ENCODE assay signal across 8 mouse cellular contexts in genomic region chr2:30171997-30172382, GRCm38 (mm10). TPM values are rescaled to one million over a fixed set of nuclear protein-coding genes. Genes with fewer than 3 reads are reported as not detected.
A peak's percentile ranks its signal among the peaks of the same experiment; 100 is the strongest.
DNase-seq lines count a peak whose midpoint lies in the region; ATAC-seq and TF ChIP-seq lines count a peak whose summit lies in the region.

No protein-coding gene starts in this region.

- no peaks in the 10 kb centered on the region for H3K27me3 ChIP-seq in heart, embryonic 13.5 days (replicated peaks)
- no peaks in the 10 kb centered on the region for H3K27me3 ChIP-seq in G1E (ENCODE audit: insufficient read depth, low read length)
- no peaks in the 10 kb centered on the region for H3K27me3 ChIP-seq in forebrain, embryonic 15.5 days

- H3K36me3 ChIP-seq in heart, embryonic 13.5 days, result peaks cover 47% of the 10 kb centered on the region
- H3K36me3 ChIP-seq in G1E (replicated peaks) (peaks cover 53% of the 10 kb centered on the region), macrophage (ENCODE audit: inconsistent target) (peaks cover 31% of the 10 kb centered on the region; the same call in 1 of the 2 replicates)
- peaks cover 35% of the 10 kb centered on the region for H3K36me3 ChIP-seq in forebrain, embryonic 15.5 days

- 1% methylated on average over 19 of the region's 19 CpGs for WGBS in heart, embryonic 13.5 days
- WGBS in forebrain, embryonic 15.5 days, result under 1% methylated on average over 19 of the region's 19 CpGs
- 4% methylated on average over 19 of the region's 19 CpGs for WGBS in macrophage (ENCODE audit: missing documents)

- H3K9ac ChIP-seq in heart, embryonic 13.5 days, result peak overlapping the region; percentile 89
- peak overlapping the region; percentile 67 for H3K9ac ChIP-seq in forebrain, embryonic 15.5 days (replicated peaks)

- no peak for DNase-seq in heart, adult 11 months
- DNase-seq in G1E (ENCODE audit: low spot score), result peak; percentile 51
- no peak for DNase-seq in ovary, postnatal 10 days (ENCODE audit: low spot score)
- DNase-seq in urinary bladder, postnatal 36 days (ENCODE audit: low spot score in 2 of 2), result no peak
- DNase-seq in right cerebral cortex, postnatal 25 days, result no peak

- no peak for ATAC-seq in heart, embryonic 13.5 days (ENCODE audit: extremely low read depth, insufficient number of reproducible peaks, low FRiP score, low TSS enrichment)
- ATAC-seq in G1E (ENCODE audit: extremely low read depth, insufficient number of reproducible peaks, low FRiP score, poor library complexity, severe bottlenecking), result no peak
- ATAC-seq in forebrain, embryonic 15.5 days (replicated peaks), result peak; percentile 30; the same call in 1 of the 2 replicates

- no peak for TF ChIP-seq CTCF in G1E (IDR thresholded peaks at IDR 0.05; ENCODE audit: low read depth, low read length)

- peaks cover 9% of the 10 kb centered on the region; the same call in 1 of the 2 replicates for H3K9me3 ChIP-seq in heart, embryonic 13.5 days
- peaks cover 21% of the 10 kb centered on the region for H3K9me3 ChIP-seq in G1E (replicated peaks)
- no peaks in the 10 kb centered on the region for H3K9me3 ChIP-seq in forebrain, embryonic 15.5 days

- peak overlapping the region; percentile 93 for H3K4me2 ChIP-seq in heart, embryonic 13.5 days
- H3K4me2 ChIP-seq in forebrain, embryonic 15.5 days (replicated peaks), result peak overlapping the region; percentile 93

- peak overlapping the region; percentile 70 for H3K4me3 ChIP-seq in heart, embryonic 13.5 days
- H3K4me3 ChIP-seq in G1E (ENCODE audit: low read depth, low read length), result peak overlapping the region; percentile 80
- peak overlapping the region; percentile 61 for H3K4me3 ChIP-seq in forebrain, embryonic 15.5 days
- H3K4me3 ChIP-seq in macrophage (ENCODE audit: inconsistent target), result peak overlapping the region; percentile 25

- H3K4me1 ChIP-seq in heart, embryonic 13.5 days, result peaks cover 18% of the 10 kb centered on the region
- peaks cover 56% of the 10 kb centered on the region for H3K4me1 ChIP-seq in G1E (ENCODE audit: insufficient read depth, low read depth, low read length)
- H3K4me1 ChIP-seq in forebrain, embryonic 15.5 days, result peaks cover 17% of the 10 kb centered on the region

- H3K79me2 ChIP-seq in macrophage (ENCODE audit: inconsistent target), result no peaks in the 10 kb centered on the region

- H3K27ac ChIP-seq in heart, embryonic 13.5 days (replicated peaks), result peak overlapping the region; percentile 95
- H3K27ac ChIP-seq in forebrain, embryonic 15.5 days (replicated peaks), result peak overlapping the region; percentile 86
- no peak overlapping the region for H3K27ac ChIP-seq in macrophage

RNA-seq across cellular contexts. Expression of gene Endog, which starts 0.7 kb away (rescaled TPM):
- 30.4 and 30.6 TPM in 2 replicates for polyA plus RNA-seq in heart, embryonic 13.5 days (2015; fragmentation: Nextera tagmentation; extraction: Ambion mirVana)
- total RNA-seq in G1E (2014; fragmentation: Nextera tagmentation), result 1.1 and 2.4 TPM in 2 replicates
- total RNA-seq in G1E (2017), result 7.8 and 8.3 TPM in 2 replicates
- 36.0 and 43.2 TPM in 2 replicates for polyA plus RNA-seq in G1E (2012)
- polyA plus RNA-seq in forebrain, embryonic 15.5 days (2015; fragmentation: Nextera tagmentation; extraction: Ambion mirVana), result 13.6 and 14.7 TPM in 2 replicates
- 1 to 10 TPM in 12 of 26 experiments, under 1 TPM in 4, not detected in 10; 0.71 to 4.0 (median 1.4) TPM for total RNA-seq in macrophage (2018; cell fraction: chromatin; rRNA removed)
- 1 to 10 TPM; 3.0 to 7.5 (median 5.0) TPM for total RNA-seq in macrophage (2018; cell fraction: cytosol; rRNA removed)
- 1 to 10 TPM in 17 of 26 experiments, under 1 TPM in 7, not detected in 2; 0.60 to 5.1 (median 1.8) TPM for total RNA-seq in macrophage (2018; cell fraction: nucleus; rRNA removed)
- polyA plus RNA-seq in macrophage (2018), result 1.2 to 5.8 TPM (median 3.8 TPM) in 3 replicates

RNA-seq across cellular contexts. Expression of gene Spout1, which starts 6.3 kb away (rescaled TPM):
- 33.6 TPM in 2 replicates for polyA plus RNA-seq in heart, embryonic 13.5 days (2015; fragmentation: Nextera tagmentation; extraction: Ambion mirVana)
- total RNA-seq in G1E (2014; fragmentation: Nextera tagmentation) (20.3 and 24.2 TPM in 2 replicates), G1E (2017) (24.6 and 27.0 TPM in 2 replicates)
- polyA plus RNA-seq in G1E (2012) (51.3 and 57.0 TPM in 2 replicates), macrophage (2018) (15.1 to 33.4 TPM (median 17.6 TPM) in 3 replicates)
- 62.4 and 63.3 TPM in 2 replicates for polyA plus RNA-seq in forebrain, embryonic 15.5 days (2015; fragmentation: Nextera tagmentation; extraction: Ambion mirVana)
- total RNA-seq in macrophage (2018; cell fraction: chromatin; rRNA removed), result 10 to 100 TPM in 19 of 26 experiments, 1 to 10 TPM in 7; 4.9 to 43.0 (median 22.3) TPM
- total RNA-seq in macrophage (2018; cell fraction: cytosol; rRNA removed), result 10 to 100 TPM; 11.3 to 31.1 (median 20.5) TPM
- total RNA-seq in macrophage (2018; cell fraction: nucleus; rRNA removed), result 10 to 100 TPM in 16 of 26 experiments, 1 to 10 TPM in 10; 4.4 to 32.8 (median 13.7) TPM

RNA-seq across cellular contexts. Expression of gene Kyat1, which starts 33.7 kb away (rescaled TPM):
- polyA plus RNA-seq in heart, embryonic 13.5 days (2015; fragmentation: Nextera tagmentation; extraction: Ambion mirVana), result 16.3 and 17.2 TPM in 2 replicates
- total RNA-seq in G1E (2014; fragmentation: Nextera tagmentation), result 10.6 and 12.3 TPM in 2 replicates
- 10.0 and 12.3 TPM in 2 replicates for total RNA-seq in G1E (2017)
- 4.7 and 13.7 TPM in 2 replicates for polyA plus RNA-seq in G1E (2012)
- polyA plus RNA-seq in forebrain, embryonic 15.5 days (2015; fragmentation: Nextera tagmentation; extraction: Ambion mirVana), result 14.3 and 15.7 TPM in 2 replicates
- total RNA-seq in macrophage (2018; cell fraction: chromatin; rRNA removed), result 10 to 100 TPM in 6 of 26 experiments, 1 to 10 TPM in 19, under 1 TPM in 1; 0.95 to 13.2 (median 6.1) TPM
- total RNA-seq in macrophage (2018; cell fraction: cytosol; rRNA removed), result 1 to 10 TPM; 1.0 to 3.9 (median 2.2) TPM
- total RNA-seq in macrophage (2018; cell fraction: nucleus; rRNA removed), result 10 to 100 TPM in 3 of 26 experiments, 1 to 10 TPM in 22, under 1 TPM in 1; 0.59 to 13.7 (median 2.9) TPM
- 1.5 to 4.5 TPM (median 3.0 TPM) in 3 replicates for polyA plus RNA-seq in macrophage (2018)

RNA-seq across cellular contexts. Expression of gene Tbc1d13, which starts 38.4 kb away (rescaled TPM):
- polyA plus RNA-seq in heart, embryonic 13.5 days (2015; fragmentation: Nextera tagmentation; extraction: Ambion mirVana), result 5.1 and 5.5 TPM in 2 replicates
- total RNA-seq in G1E (2014; fragmentation: Nextera tagmentation), result 30.2 and 38.6 TPM in 2 replicates
- total RNA-seq in G1E (2017), result 38.0 and 38.5 TPM in 2 replicates
- polyA plus RNA-seq in G1E (2012), result 24.5 and 25.2 TPM in 2 replicates
- 9.7 and 10.9 TPM in 2 replicates for polyA plus RNA-seq in forebrain, embryonic 15.5 days (2015; fragmentation: Nextera tagmentation; extraction: Ambion mirVana)
- total RNA-seq in macrophage (2018; cell fraction: chromatin; rRNA removed), result 100 to 1,000 TPM in 21 of 26 experiments, 10 to 100 TPM in 5; 54.1 to 618 (median 298) TPM
- total RNA-seq in macrophage (2018; cell fraction: cytosol; rRNA removed), result 100 to 1,000 TPM in 22 of 26 experiments, 10 to 100 TPM in 4; 77.7 to 267 (median 143) TPM
- total RNA-seq in macrophage (2018; cell fraction: nucleus; rRNA removed), result 100 to 1,000 TPM in 21 of 26 experiments, 10 to 100 TPM in 5; 46.8 to 407 (median 237) TPM
- polyA plus RNA-seq in macrophage (2018), result 79.6 to 115 TPM (median 108 TPM) in 3 replicates

RNA-seq across cellular contexts. Expression of gene Zer1, which starts 47.6 kb away (rescaled TPM):
- polyA plus RNA-seq in heart, embryonic 13.5 days (2015; fragmentation: Nextera tagmentation; extraction: Ambion mirVana), result 5.6 and 6.3 TPM in 2 replicates
- total RNA-seq in G1E (2014; fragmentation: Nextera tagmentation), result 25.1 and 25.8 TPM in 2 replicates
- total RNA-seq in G1E (2017), result 9.7 and 10.4 TPM in 2 replicates
- polyA plus RNA-seq in G1E (2012), result 13.2 and 18.9 TPM in 2 replicates
- 14.5 and 15.0 TPM in 2 replicates for polyA plus RNA-seq in forebrain, embryonic 15.5 days (2015; fragmentation: Nextera tagmentation; extraction: Ambion mirVana)
- total RNA-seq in macrophage (2018; cell fraction: chromatin; rRNA removed), result 10 to 100 TPM in 20 of 26 experiments, 1 to 10 TPM in 6; 1.7 to 60.0 (median 27.9) TPM
- total RNA-seq in macrophage (2018; cell fraction: cytosol; rRNA removed), result 10 to 100 TPM in 6 of 26 experiments, 1 to 10 TPM in 20; 4.5 to 15.2 (median 7.5) TPM
- 10 to 100 TPM in 16 of 26 experiments, 1 to 10 TPM in 10; 3.2 to 46.3 (median 15.2) TPM for total RNA-seq in macrophage (2018; cell fraction: nucleus; rRNA removed)
- 5.5 to 11.1 TPM (median 6.9 TPM) in 3 replicates for polyA plus RNA-seq in macrophage (2018)

Comparison
In these comparisons a context has a peak if more than half of its experiments do, and no peak if none do; other contexts are left out.
1. H3K4me3 ChIP-seq: peak in every context shown above with its lines; median percentile 80 in G1E; 70 in heart, embryonic 13.5 days; 61 in forebrain, embryonic 15.5 days; 25 in macrophage.